Mouse (Mus musculus) CH12.LX (cell line): ENCODE measurements around the gene Dnajc24. TPM values are rescaled to one million over a fixed set of nuclear protein-coding genes. Genes with fewer than 3 reads are reported as not detected.

Experiments used
- DNase-seq: peaks from one replicate; pipeline ENCODE4 v3.0.0-alpha.2; 2013; ENCODE audit errors: extremely low read depth
- H3K27ac ChIP-seq: 2 replicates; pipeline ENCODE4 v1.5.1; 2012; ENCODE audit warnings: low read depth, mild to moderate bottlenecking, control low read depth, moderate library complexity; ENCODE audit not compliant: insufficient read depth
- H3K27me3 ChIP-seq: replicated peaks from 2 replicates; pipeline ENCODE3; 2012; ENCODE audit warnings: inconsistent platforms
- H3K36me3 ChIP-seq, 2 experiments: replicated peaks in 1 of 2; 2 replicates each; pipeline versions ENCODE3 to v1.6.1; 2012; ENCODE audit warnings: inconsistent platforms in 1 of 2, low read length in 1 of 2, mild to moderate bottlenecking in 1 of 2, mixed read lengths in 1 of 2, moderate library complexity in 1 of 2; ENCODE audit not compliant: control insufficient read depth in 1 of 2, insufficient read depth in 1 of 2
- H3K4me1 ChIP-seq, 2 experiments: 2 replicates each; pipeline ENCODE4 v1.6.1; 2012; ENCODE audit warnings: inconsistent platforms in 1 of 2, moderate library complexity in 1 of 2; ENCODE audit not compliant: insufficient read depth in 2 of 2, control insufficient read depth in 1 of 2
- H3K4me2 ChIP-seq: 2 replicates; pipeline ENCODE4 v1.6.1; 2012; ENCODE audit warnings: low read depth, mild to moderate bottlenecking, control low read depth; ENCODE audit not compliant: poor library complexity, insufficient read depth, severe bottlenecking
- H3K4me3 ChIP-seq, 3 experiments: fragments of 150-350 bp in 1 of 3; sonication (generic) in 1 of 3; replicated peaks in 1 of 3; 2 replicates each; pipeline versions ENCODE3 to v1.5.1; 2011 to 2012; ENCODE audit warnings: low read depth in 2 of 3, low read length in 2 of 3, mild to moderate bottlenecking in 2 of 3, moderate library complexity in 2 of 3, control low read depth in 1 of 3, improper control_type of control experiment in 1 of 3, inconsistent platforms in 1 of 3, mixed read lengths in 1 of 3; ENCODE audit not compliant: poor library complexity in 1 of 3
- H3K79me2 ChIP-seq: replicated peaks from 2 replicates; pipeline ENCODE4 v1.6.1; 2012; ENCODE audit warnings: mild to moderate bottlenecking, moderate library complexity; ENCODE audit not compliant: control insufficient read depth, poor library complexity, insufficient read depth, severe bottlenecking; ENCODE audit errors: extremely low read depth
- H3K9ac ChIP-seq: 2 replicates; pipeline ENCODE4 v1.6.1; 2012; ENCODE audit warnings: low read depth, mild to moderate bottlenecking, control low read depth, moderate library complexity; ENCODE audit not compliant: insufficient read depth
- H3K9me3 ChIP-seq: replicated peaks from 2 replicates; pipeline ENCODE3; 2012; ENCODE audit warnings: low read length, inconsistent platforms, mixed read lengths
- CTCF ChIP-seq, 2 experiments: IDR thresholded peaks in 1 of 2; conservative IDR thresholded peaks in 1 of 2; 2 replicates each; pipeline ENCODE4 v1.5.1; 2011 to 2012; ENCODE audit warnings: low read depth in 2 of 2, low read length in 2 of 2, improper control_type of control experiment in 1 of 2, inconsistent platforms in 1 of 2, mild to moderate bottlenecking in 1 of 2, moderate library complexity in 1 of 2
- E2F4 ChIP-seq: IDR thresholded peaks from 2 replicates; pipeline ENCODE4 v1.6.1; 2011; ENCODE audit warnings: low read depth, low read length, improper control_type of control experiment; ENCODE audit not compliant: insufficient replicate concordance
- GABPA ChIP-seq: IDR thresholded peaks from 2 replicates; pipeline ENCODE4 v1.6.1; 2012; ENCODE audit warnings: low read depth, low read length, improper control_type of control experiment, inconsistent platforms; ENCODE audit not compliant: insufficient replicate concordance
- HCFC1 ChIP-seq: IDR thresholded peaks from 2 replicates; pipeline ENCODE4 v1.6.1; 2012; ENCODE audit warnings: low read depth, mild to moderate bottlenecking, inconsistent platforms, low read length, improper control_type of control experiment
- JUN ChIP-seq: IDR thresholded peaks from 2 replicates; pipeline ENCODE4 v1.6.1; 2011; ENCODE audit warnings: low read depth, mild to moderate bottlenecking, low read length, improper control_type of control experiment, moderate library complexity; ENCODE audit not compliant: insufficient read depth
- MAFK ChIP-seq: IDR thresholded peaks from 2 replicates; pipeline ENCODE4 v1.6.1; 2011; ENCODE audit warnings: low read length, improper control_type of control experiment; ENCODE audit not compliant: insufficient replicate concordance
- MAX ChIP-seq: IDR thresholded peaks from 2 replicates; pipeline ENCODE4 v1.6.1; 2011; ENCODE audit warnings: low read length, improper control_type of control experiment
- MAZ ChIP-seq: IDR thresholded peaks from 2 replicates; pipeline ENCODE4 v1.6.1; 2012; ENCODE audit warnings: low read depth, mild to moderate bottlenecking, inconsistent platforms, low read length, improper control_type of control experiment, moderate library complexity
- NELFE ChIP-seq: IDR thresholded peaks from 2 replicates; pipeline ENCODE4 v1.6.1; 2011; ENCODE audit warnings: low read depth, low read length, improper control_type of control experiment
- PAX5 ChIP-seq: IDR thresholded peaks from 2 replicates; pipeline ENCODE4 v1.6.1; 2012; ENCODE audit warnings: low read length, inconsistent platforms, mixed read lengths
- SIN3A ChIP-seq: IDR thresholded peaks from 2 replicates; pipeline ENCODE4 v1.6.1; 2012; ENCODE audit warnings: low read length, improper control_type of control experiment, inconsistent platforms
- TBP ChIP-seq: conservative IDR thresholded peaks from 2 replicates; pipeline ENCODE4 v1.6.1; 2011; ENCODE audit warnings: low read depth, low read length, improper control_type of control experiment
- USF2 ChIP-seq: conservative IDR thresholded peaks from 2 replicates; pipeline ENCODE4 v1.6.1; 2011; ENCODE audit warnings: low read depth, low read length, improper control_type of control experiment
- ZKSCAN1 ChIP-seq: IDR thresholded peaks from 2 replicates; pipeline ENCODE4 v1.6.1; 2012; ENCODE audit warnings: low read depth, inconsistent platforms, low read length, improper control_type of control experiment, borderline replicate concordance
- ZNF384 ChIP-seq: IDR thresholded peaks from 2 replicates; pipeline ENCODE4 v1.6.1; 2012; ENCODE audit warnings: low read depth, low read length, improper control_type of control experiment, inconsistent platforms
- dilution Hi-C: fragments of 300-500 bp; cut with MboI; formaldehyde crosslinking; loops from 2 replicates; pipeline ENCODE4 v1.14.3; 2020; ENCODE audit warnings: low sequenced_read_pairs; ENCODE audit not compliant: extremely low pct_unique_long_range_greater_than_20kb, extremely low pct_ligation_motif_present
- in situ Hi-C: fragments of 300-500 bp; cut with MboI; formaldehyde crosslinking; loops from 3 replicates; pipeline ENCODE4 v1.14.3; 2019; ENCODE audit warnings: low sequenced_read_pairs, low pct_ligation_motif_present, low pct_unique_long_range_greater_than_20kb, mixed read lengths
- polyA plus RNA-seq: library from polyadenylated mRNA; unstranded; fragments of >175 nt; gene quantifications from 2 replicates; pipeline ENCODE4 v1.2.1, GENCODE M21; 2012; ENCODE audit warnings: low read depth; ENCODE audit not compliant: insufficient read length
- total RNA-seq, 2 experiments: library from RNA; depleted of rRNA; stranded (reverse); fragments of 300-350 nt in 1 of 2; fragments of >200 nt in 1 of 2; gene quantifications; 2 replicates each; pipeline ENCODE4 v1.2.3; 2012 to 2014

The Dnajc24 gene
- total and polyA plus RNA-seq, 3 experiments: 29.2 to 53.2 (median 41.5) TPM

- no peaks in the 10 kb centered on the region for H3K79me2 ChIP-seq
- H3K9ac ChIP-seq: no peak overlapping the region
- in situ Hi-C loops: no loop called here
- H3K4me1 ChIP-seq: no peaks in the 10 kb centered on the region
- peaks cover 3% of the 10 kb centered on the region for H3K9me3 ChIP-seq
- H3K27me3 ChIP-seq: no peaks in the 10 kb centered on the region
- H3K36me3 ChIP-seq: no peaks in the 10 kb centered on the region
- no peak overlapping the region for H3K4me3 ChIP-seq
- no peak overlapping the region for H3K27ac ChIP-seq
- dilution Hi-C loops: no loop called here
- no peak for TF ChIP-seq CTCF (conservative IDR thresholded peaks at IDR 0.05 in 1 of 2, IDR thresholded peaks at IDR 0.05 in 1 of 2; ENCODE audit: low read depth in 2 of 2, low read length in 2 of 2)
- no peak for TF ChIP-seq JUN
- TF ChIP-seq MAFK: no peak
- TF ChIP-seq HCFC1: no peak
- TF ChIP-seq GABPA: no peak
- no peak for TF ChIP-seq PAX5
- no peak for TF ChIP-seq TBP
- TF ChIP-seq MAZ: no peak
- no peak for TF ChIP-seq USF2
- no peak for TF ChIP-seq MAX
- no peak for TF ChIP-seq ZKSCAN1
- no peak for TF ChIP-seq NELFE
- TF ChIP-seq, all 38 proteins: peak for 0
- no peak overlapping the region for H3K4me2 ChIP-seq
- no peak for DNase-seq
These were observed 21.5 kb upstream of the Dnajc24 start for GRCm38 (mm10) chr2:106024895-106025294.

GRCm38 (mm10) chr2:106008415-106008814 is 5.1 kb upstream of the Dnajc24 start:
- dilution Hi-C loops: no loop called here
- Histone ChIP-seq H3K4me2 (no peak overlapping the region), H3K4me3 (no peak overlapping the region), H3K9ac (no peak overlapping the region)
- no peak for DNase-seq
- in situ Hi-C loops: no loop called here
- TF ChIP-seq SIN3A (no peak), E2F4 (no peak), USF2 (no peak), ZNF384 (no peak), GABPA (no peak)
- TF ChIP-seq, all 38 proteins: peak for 0
- Histone ChIP-seq H3K27me3 (peaks cover 6% of the 10 kb centered on the region), H3K9me3 (no peaks in the 10 kb centered on the region), H3K27ac (no peak overlapping the region), H3K36me3 (no peaks in the 10 kb centered on the region), H3K79me2 (no peaks in the 10 kb centered on the region), H3K4me1 (no peaks in the 10 kb centered on the region)
